Mouse (Mus musculus) Patski (cell line): Measurements from ENCODE around the gene Slitrk5. TPM values are rescaled to one million over a fixed set of nuclear protein-coding genes. Genes with fewer than 3 reads are reported as not detected.
A peak's percentile ranks its signal among the peaks of the same experiment; 100 is the strongest.
"Not testable (repeated sequence)": the region's sequence is repeated elsewhere in the genome, so short reads cannot be mapped to it uniquely, and the experiment has no call there.

Source experiments
- ATAC-seq: fragments of 100-300 bp; one replicate; pipeline ENCODE4 v1.8.0; 2021
- CTCF ChIA-PET: fragments of 350-600 bp; sonication (Branson Sonifier 250); formaldehyde crosslinking; loops from one replicate; lab custom pipeline; 2022; ENCODE audit warnings: inconsistent platforms; lab: Charles Lee
- POLR2A ChIA-PET: fragments of 350-600 bp; sonication (Branson Sonifier 250); formaldehyde crosslinking; loops from one replicate; lab custom pipeline; 2022; ENCODE audit warnings: antibody characterized with exemption, inconsistent platforms; lab: Charles Lee
- DNase-seq: peaks from one replicate; pipeline ENCODE4 v3.0.0-alpha.2; 2011; ENCODE audit warnings: low read depth, low spot score
- H3K27me3 ChIP-seq: fragments of 371-371 bp; one replicate; pipeline ENCODE4 v1.5.1; 2021
- CTCF ChIP-seq: fragments of 100-300 bp; IDR thresholded peaks from one replicate; pipeline ENCODE4 v1.5.1; 2021
- in situ Hi-C: fragments of 300-500 bp; cut with MboI; formaldehyde crosslinking; loops from 3 replicates; pipeline ENCODE4 v1.11.1; 2018; ENCODE audit warnings: low pct_unique_long_range_greater_than_20kb, mixed read lengths
- polyA plus RNA-seq: library from polyadenylated mRNA; unstranded; gene quantifications from one replicate; pipeline ENCODE4 v1.2.3, GENCODE M21; 2021

The Slitrk5 gene
- not detected for polyA plus RNA-seq

- ChIA-PET POLR2A (no interaction called here), CTCF (interaction anchor here (0.7 kb wide), 1 partner anchor 20 kb away, joined by 3 read pairs; no protein-coding TSS in a partner anchor)
- in situ Hi-C loops = no loop called here
- H3K27me3 ChIP-seq = peaks cover 50% of the 10 kb centered on the region
- DNase-seq (peak; percentile 0), ATAC-seq (peak; percentile 77)
- no peak for TF ChIP-seq CTCF
Measured at GRCm38 (mm10) chr14:111674664-111675147, at the start of gene Slitrk5. TSS of gene Slitrk5 (plus strand) at chr14:111675097.

DNA sequence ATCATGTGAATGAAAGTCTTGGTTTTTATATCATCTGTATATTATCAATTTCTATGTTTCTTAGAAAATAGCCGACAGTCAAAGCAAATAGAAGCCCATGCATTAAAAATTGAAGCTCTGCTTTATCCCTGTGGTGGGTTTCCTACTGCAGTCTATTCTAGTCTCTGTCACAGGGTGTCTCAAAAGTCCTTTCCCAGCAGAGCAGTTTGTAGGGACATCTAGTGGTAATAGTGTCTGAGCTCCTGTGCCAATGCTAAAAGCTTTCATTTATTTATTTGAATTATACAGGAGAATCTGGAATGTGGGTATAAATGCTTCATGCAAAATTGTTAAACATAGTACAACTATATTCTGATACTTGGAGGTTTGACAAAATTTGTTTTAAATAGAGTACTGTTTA lies 2.0 kb upstream of the Slitrk5 start:
- no peak for ATAC-seq
- ChIA-PET POLR2A (no interaction called here), CTCF (no interaction called here)
- no peak for TF ChIP-seq CTCF
- peaks cover 40% of the 10 kb centered on the region for H3K27me3 ChIP-seq
- in situ Hi-C loops = no loop called here
- DNase-seq = no peak

DNA sequence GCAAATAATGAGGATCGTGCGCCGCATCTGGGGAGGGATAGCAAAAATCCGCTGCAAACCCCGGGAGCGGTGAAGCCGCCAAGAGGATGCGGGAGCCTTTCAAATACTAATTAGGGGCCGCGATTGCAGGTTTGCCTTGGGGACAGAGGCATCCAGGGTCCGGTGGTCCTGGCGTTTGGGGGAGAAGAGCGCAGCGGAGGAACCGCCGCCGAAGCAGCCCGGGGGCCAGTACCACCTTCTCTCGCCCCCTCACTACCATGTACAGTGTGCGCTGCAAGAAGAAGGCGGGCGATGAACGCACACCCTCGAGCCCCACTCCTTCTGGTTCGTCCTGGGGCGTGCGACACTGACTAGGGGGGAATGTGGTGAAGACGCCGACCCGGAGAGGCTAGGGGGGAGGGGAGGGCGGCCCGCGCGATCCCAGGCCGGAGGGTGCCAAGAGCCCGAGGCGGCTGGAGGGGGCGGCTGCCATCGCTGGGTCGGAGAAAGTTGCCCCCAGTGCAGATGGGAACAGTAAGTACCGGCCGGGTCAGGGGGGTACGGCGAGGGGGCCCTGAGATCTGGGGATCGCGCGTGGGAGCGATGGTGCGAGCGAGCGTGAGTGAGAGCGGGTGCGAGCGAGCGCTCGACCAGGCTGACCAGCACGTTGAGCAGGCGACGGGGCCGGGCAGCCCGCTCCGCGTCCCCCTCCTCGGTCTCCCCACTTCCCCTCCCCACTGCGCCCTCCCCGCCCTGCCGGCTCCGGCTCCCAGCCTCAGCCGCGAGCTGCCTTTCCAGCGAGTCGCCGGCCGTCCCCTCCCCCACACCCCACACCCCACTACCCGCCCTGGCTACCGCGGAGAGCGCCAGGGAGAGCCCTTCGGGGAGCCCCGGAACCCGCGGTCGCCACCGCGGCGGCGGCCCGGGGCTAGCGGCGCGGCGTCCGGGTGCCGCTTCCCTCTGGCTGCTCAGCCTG lies 591 bp downstream of the Slitrk5 start:
- ChIA-PET POLR2A (no interaction called here), CTCF (no interaction called here)
- TF ChIP-seq CTCF = no peak
- ATAC-seq (peak; percentile 41), DNase-seq (no peak)
- in situ Hi-C loops = no loop called here
- peaks cover 57% of the 10 kb centered on the region for H3K27me3 ChIP-seq

DNA sequence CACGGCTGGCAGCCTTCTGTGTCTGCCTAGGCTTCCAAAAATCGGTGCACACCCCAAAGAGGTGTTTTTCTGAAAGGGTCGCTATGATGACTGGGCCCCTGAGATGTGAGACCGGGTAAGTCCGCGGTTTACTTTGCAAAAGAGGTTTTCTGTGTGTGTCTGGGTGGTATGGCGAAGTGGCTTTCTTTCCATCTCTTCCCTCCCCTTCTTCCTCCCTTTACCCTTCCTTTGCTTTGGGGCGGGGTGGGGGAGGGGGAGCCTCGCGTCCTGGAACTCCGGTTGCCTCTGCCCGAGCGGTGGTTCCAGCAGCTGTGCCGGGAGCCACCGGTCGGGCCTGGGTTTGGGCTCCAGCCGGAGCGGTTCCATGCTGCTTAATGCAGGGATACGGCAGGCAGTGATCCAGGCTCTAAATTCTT lies 1.3 kb downstream of the Slitrk5 start:
- H3K27me3 ChIP-seq = peaks cover 63% of the 10 kb centered on the region
- TF ChIP-seq CTCF = no peak
- DNase-seq (no peak), ATAC-seq (peak; percentile 6)
- in situ Hi-C loops = no loop called here
- CTCF ChIA-PET = no interaction called here
- POLR2A ChIA-PET = no interaction called here

- no peak for TF ChIP-seq CTCF
- in situ Hi-C loops = no loop called here
- CTCF ChIA-PET = no interaction called here
- peaks cover 64% of the 10 kb centered on the region for H3K27me3 ChIP-seq
- no peak for DNase-seq
- POLR2A ChIA-PET = no interaction called here
- ATAC-seq = no peak
Measured at GRCm38 (mm10) chr14:111676851-111677291, 2.0 kb downstream of the Slitrk5 start.

DNA sequence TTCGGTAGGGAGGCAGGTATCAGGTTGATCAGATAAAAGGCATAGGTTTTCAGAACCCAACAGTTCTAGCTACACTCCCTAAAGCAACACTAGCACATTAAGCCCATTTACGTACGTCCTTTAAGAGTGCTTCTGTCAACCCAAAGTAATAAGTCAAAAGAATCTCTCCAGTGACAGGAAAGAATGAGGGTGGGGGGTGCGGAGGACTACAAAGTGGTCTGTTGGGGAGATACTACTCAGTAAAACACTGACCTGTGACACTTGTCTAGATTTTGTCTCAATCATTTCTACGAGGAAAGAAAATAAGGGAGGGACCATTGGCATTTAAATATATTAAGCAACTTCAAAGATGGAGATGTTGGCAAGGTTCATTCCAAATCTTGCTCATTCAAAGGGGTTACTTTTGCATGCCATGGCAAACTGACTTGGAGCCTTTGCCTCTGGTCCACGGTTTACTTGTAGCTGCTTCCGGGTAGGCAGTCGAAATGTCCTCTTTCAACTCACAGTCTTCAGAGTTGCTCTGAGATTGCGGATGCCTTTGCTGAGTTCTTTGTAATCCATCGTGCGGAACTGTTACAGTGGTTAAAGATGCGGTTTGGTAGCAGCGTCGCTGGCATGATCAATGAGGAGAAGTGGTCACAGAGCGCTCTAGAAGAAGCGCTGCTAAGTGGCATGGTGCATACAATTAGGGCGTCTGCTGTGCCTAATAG lies 2.6 kb downstream of the Slitrk5 start:
- CTCF ChIA-PET = no interaction called here
- no peak for ATAC-seq
- H3K27me3 ChIP-seq = peaks cover 65% of the 10 kb centered on the region
- POLR2A ChIA-PET = no interaction called here
- TF ChIP-seq CTCF = no peak
- in situ Hi-C loops = no loop called here
- DNase-seq = no peak

DNA sequence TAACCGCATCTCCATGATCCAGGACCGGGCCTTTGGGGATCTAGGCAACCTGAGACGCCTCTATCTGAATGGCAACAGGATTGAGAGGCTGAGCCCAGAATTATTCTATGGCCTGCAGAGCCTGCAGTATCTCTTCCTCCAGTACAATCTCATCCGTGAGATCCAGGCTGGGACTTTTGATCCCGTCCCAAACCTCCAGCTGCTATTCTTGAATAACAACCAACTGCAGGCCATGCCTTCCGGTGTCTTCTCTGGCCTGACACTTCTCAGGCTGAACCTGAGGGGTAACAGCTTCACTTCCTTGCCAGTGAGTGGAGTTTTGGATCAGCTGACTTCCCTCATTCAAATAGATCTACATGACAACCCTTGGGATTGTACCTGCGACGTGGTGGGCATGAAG lies 5.4 kb downstream of the Slitrk5 start:
- in situ Hi-C loops = no loop called here
- POLR2A ChIA-PET = no interaction called here
- H3K27me3 ChIP-seq = peaks cover 44% of the 10 kb centered on the region

DNA sequence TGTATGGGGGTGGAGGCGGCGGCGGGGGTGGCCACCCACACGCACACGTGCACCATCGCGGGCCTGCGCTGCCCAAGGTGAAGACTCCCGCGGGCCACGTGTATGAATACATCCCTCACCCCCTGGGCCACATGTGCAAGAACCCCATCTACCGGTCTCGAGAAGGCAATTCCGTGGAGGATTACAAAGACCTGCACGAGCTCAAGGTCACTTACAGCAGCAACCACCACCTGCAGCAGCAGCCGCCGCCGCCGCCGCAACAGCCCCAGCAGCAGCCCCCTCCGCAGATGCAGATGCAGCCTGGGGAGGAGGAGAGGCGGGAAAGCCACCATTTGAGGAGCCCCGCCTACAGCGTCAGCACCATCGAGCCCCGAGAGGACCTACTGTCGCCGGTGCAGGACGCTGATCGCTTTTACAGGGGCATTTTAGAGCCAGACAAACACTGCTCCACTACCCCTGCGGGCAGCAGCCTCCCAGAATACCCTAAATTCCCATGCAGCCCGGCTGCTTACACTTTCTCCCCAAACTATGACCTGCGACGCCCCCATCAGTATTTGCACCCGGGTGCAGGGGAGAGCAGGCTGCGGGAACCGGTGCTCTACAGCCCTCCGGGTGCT lies 6.3 kb downstream of the Slitrk5 start:
- DNase-seq (no peak), ATAC-seq (peak; percentile 44)
- no peak for TF ChIP-seq CTCF
- peaks cover 41% of the 10 kb centered on the region for H3K27me3 ChIP-seq
- POLR2A ChIA-PET = no interaction called here
- CTCF ChIA-PET = no interaction called here
- in situ Hi-C loops = no loop called here

More for the DNA sequence above, 5.4 kb downstream of the Slitrk5 start:
- CTCF ChIA-PET = no interaction called here
- ATAC-seq (no peak), DNase-seq (no peak)
- TF ChIP-seq CTCF = no peak

- CTCF ChIA-PET = no interaction called here
- POLR2A ChIA-PET = no interaction called here
- DNase-seq (no peak), ATAC-seq (no peak)
- peaks cover 45% of the 10 kb centered on the region for H3K27me3 ChIP-seq
- in situ Hi-C loops = no loop called here
- no peak for TF ChIP-seq CTCF
Measured at GRCm38 (mm10) chr14:111681773-111682172, 6.9 kb downstream of the Slitrk5 start.

- CTCF ChIA-PET = no interaction called here
- ATAC-seq (no peak), DNase-seq (no peak)
- H3K27me3 ChIP-seq = peaks cover 45% of the 10 kb centered on the region
- in situ Hi-C loops = no loop called here
- no peak for TF ChIP-seq CTCF
- POLR2A ChIA-PET = no interaction called here
Measured at GRCm38 (mm10) chr14:111683543-111683942, 8.6 kb downstream of the Slitrk5 start.

DNA sequence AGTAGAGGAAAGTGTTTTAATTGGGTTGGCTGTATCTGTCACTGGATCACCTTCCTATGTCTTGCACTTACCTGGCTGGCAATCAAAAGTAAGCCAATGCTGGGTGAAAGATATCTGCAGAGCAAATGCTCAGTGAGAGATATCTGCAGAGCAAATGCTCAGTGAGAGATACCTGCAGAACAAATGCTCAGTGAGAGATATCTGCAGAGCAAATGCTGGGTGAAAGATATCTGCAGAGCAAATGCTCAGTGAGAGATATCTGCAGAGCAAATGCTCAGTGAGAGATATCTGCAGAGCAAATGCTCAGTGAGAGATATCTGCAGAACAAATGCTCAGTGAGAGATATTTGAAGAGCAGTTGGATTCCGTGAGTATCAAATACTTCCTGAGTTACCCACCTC lies 15.2 kb downstream of the Slitrk5 start:
- DNase-seq, POLR2A ChIA-PET, ATAC-seq, CTCF ChIA-PET, in situ Hi-C loops: not testable (repeated sequence)
- peaks cover 11% of the 10 kb centered on the region for H3K27me3 ChIP-seq
